Mouse (Mus musculus) ovary, postnatal 10 days (tissue): ENCODE measurements around the gene Bahcc1.
A peak's percentile ranks its signal among the peaks of the same experiment; 100 is the strongest.

Source experiments
- DNase-seq: peaks from one replicate; pipeline ENCODE4 v3.0.0; 2022; ENCODE audit warnings: low spot score

The Bahcc1 gene

DNA sequence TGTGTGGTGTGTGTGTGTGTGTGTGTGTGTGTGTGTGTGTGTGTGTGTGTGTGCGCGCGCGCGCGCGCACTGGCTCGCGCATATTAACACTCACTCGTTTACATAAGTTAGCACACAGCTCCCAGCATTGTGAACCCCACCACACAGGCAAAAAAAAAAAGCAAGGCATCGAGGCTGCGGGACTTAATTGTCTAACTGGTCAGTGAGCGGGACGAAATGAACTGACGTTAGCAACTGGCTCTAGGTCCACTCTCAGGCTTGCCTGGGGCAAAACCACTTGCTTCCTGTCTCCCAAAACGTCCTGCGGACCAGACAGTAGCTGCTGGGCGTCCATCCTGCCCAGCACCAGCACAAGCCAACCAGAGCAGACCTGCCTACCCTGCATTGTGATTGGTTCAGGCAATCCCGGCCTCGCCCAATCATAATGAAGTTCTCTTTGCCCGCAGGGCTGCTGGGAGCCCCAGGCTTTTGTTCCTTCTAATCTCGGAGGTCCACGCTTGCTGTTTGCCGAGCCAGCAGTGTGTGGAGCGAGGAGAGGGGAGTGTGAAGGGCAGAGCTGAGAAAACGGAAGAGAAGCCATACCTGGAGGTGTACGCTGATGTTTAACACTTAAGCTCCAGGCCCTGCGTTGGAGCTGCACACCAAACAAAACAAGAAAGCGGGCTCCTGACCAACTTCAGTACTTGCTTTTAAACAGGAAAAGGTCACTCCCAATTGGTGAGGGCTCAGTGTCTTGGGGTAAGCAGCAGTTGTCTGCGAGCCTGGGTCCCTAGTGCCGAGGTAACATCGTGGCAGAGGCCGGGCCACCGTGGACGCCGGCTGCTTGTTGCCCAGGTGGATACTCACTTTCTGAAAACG is 83.3 kb downstream of the Bahcc1 start:
- DNase-seq, result peak; percentile 80

- DNase-seq, result no peak
Observed at GRCm38 (mm10) chr11:120316690-120317254, 84.0 kb downstream of the Bahcc1 start.

DNA sequence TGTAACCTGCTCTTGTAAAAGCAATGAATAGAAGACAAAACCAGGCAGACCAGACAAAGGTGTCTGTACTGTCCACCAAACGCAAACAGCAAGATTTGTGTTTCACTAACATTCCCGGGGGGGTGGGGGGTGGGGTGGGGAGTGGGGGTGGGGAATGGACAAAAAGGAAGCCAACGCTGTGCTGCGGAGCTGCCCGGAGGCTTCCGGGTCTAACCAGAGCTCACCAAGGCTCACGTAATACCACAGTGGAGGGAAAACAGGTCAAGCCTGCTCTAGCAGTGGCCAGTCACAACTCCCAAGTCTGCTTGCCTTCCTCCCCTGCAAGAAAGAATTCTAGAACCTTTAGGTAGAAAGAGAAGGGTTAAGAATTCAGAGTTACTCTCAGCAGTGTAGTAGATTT is 84.7 kb downstream of the Bahcc1 start:
- DNase-seq, result no peak

- DNase-seq, result no peak
Observed at GRCm38 (mm10) chr11:120319310-120319709, 86.6 kb downstream of the Bahcc1 start.

DNA sequence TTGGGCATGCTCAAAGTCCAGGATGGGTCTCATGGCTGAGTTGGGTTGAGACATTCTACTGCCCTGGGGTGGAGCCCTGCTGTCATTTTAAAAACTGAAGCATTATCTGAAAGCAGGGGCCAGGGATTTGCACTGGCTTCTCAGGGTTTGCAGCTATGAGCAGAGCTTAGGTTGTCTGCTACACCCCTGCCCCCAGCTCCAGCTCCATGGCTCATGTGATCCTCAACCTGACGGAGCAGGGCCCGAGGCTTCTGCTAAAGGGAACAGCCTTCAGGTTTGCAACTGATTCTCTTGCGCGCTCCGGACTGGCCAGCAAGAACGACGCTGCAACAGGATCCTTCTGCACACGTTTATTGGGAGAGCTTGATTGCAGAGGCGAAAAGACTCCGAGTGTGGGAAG is 87.4 kb downstream of the Bahcc1 start:
- DNase-seq, result no peak

DNA sequence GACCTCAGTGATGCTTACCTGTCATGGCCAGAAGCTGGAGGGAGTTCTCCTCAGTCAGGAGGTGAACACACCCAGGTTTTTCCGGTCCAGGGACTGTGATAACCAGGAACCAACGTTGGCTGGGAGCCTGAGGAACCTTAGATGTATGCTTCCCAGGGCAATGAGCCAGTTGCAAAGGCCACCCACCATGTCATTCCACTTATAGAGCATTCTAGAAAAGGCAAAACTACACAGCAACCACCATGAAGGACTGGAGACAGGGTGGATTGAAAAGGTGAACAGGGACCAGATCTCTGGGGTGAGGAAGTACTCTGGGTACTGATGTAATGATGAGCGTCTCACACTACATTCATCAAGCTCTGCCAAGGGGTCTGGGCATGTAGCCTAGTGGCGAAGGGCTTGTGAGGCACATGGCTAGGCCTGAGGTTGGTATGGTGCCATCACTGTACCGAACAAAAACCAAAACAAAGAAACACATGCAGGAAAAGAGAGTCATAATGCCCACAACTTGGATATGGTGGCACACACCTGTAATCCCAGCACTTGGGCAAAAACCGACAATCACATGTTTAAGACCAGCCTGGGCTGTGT is 102.8 kb downstream of the Bahcc1 start:
- DNase-seq, result no peak

GRCm38 (mm10) chr11:120337447-120337846 is 104.7 kb downstream of the Bahcc1 start:
- no peak for DNase-seq

GRCm38 (mm10) chr11:120338786-120339185 is 106.0 kb downstream of the Bahcc1 start:
- no peak for DNase-seq

- no peak for DNase-seq
Observed at GRCm38 (mm10) chr11:120339978-120340513, 107.3 kb downstream of the Bahcc1 start.

DNA sequence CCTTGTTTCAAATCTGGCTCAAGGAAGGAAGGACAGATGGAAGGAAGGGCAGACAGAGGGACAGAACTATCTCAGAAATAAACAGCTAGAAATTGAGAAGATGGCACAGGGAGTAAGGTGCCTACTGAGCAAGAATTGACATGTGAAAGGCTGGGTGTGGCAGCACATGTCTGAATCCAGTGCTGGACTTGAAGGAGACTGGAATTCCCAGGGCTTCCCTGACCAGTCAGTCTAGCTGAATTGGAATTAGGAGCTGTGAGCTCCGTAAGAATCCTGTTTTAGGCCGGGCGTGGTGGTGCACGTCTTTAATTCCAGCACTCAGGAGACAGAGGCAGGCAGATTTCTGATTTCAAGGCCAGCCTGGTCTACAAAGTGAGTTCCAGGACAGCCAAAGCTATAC is 108.9 kb downstream of the Bahcc1 start:
- DNase-seq, result no peak
